ENCODE assay signal across 10 mouse cellular contexts in genomic region chr8:124678246-124678645, GRCm38 (mm10). TPM values are rescaled to one million over a fixed set of nuclear protein-coding genes. Genes with fewer than 3 reads are reported as not detected.
DNase-seq lines count a peak whose midpoint lies in the region; TF ChIP-seq lines count a peak whose summit lies in the region.
"Had no signal": no experiment of that assay in that cellular context is flagged by ENCODE, and none has a peak within 500 bp of the region (broad histone marks: within the 10 kb centered on the region; RNA-seq: fewer than 3 reads in every experiment).

No protein-coding gene starts in this region.

- no peak overlapping the region for H3K4me3 ChIP-seq in gastrocnemius, adult 2 months
- H3K4me3 ChIP-seq: embryonic facial prominence, embryonic 10.5 days; embryonic facial prominence, embryonic 12.5 days; forebrain, embryonic 13.5 days; forebrain, embryonic 15.5 days had no signal

- intact Hi-C loops in gastrocnemius, adult 2 months (cut with DNase I), result loop anchor here (10.0 kb wide), 1 partner anchor 283 kb away; no protein-coding TSS in a partner anchor

- DNase-seq in cerebellum, adult 11-12 months, result peak; percentile 39
- DNase-seq in cerebellum, adult 11 months, result no peak
- peak; percentile 43 for DNase-seq in cerebellum, adult 9-10 months
- no peak for DNase-seq in cerebellum, postnatal 14 days
- DNase-seq in gastrocnemius, adult 2 months, result peak; percentile 14
- DNase-seq in gastrocnemius, postnatal 25 days, result no peak

- H3K27ac ChIP-seq in gastrocnemius, adult 2 months, result no peak overlapping the region
- H3K27ac ChIP-seq: embryonic facial prominence, embryonic 10.5 days; embryonic facial prominence, embryonic 12.5 days; forebrain, embryonic 13.5 days; forebrain, embryonic 15.5 days had no signal

- TF ChIP-seq CTCF in gastrocnemius, adult 2 months (IDR thresholded peaks at IDR 0.05), result no peak

RNA-seq across cellular contexts. Expression of gene 2310022B05Rik, which starts 15.1 kb away (rescaled TPM):
- 10 to 100 TPM; 10.4 to 17.3 TPM for total RNA-seq in gastrocnemius, adult 2 months (2021)
- total RNA-seq in gastrocnemius, postnatal 25 days (2021), result 10 to 100 TPM; 13.7 to 14.0 TPM

RNA-seq across cellular contexts. Expression of gene Ttc13, which starts 43.5 kb away (rescaled TPM):
- 10 to 100 TPM; 19.3 to 20.8 TPM for total RNA-seq in gastrocnemius, adult 2 months (2021)
- total RNA-seq in gastrocnemius, postnatal 25 days (2021), result 10 to 100 TPM; 18.6 to 20.8 TPM

RNA-seq across cellular contexts. Expression of gene Arv1, which starts 43.7 kb away (rescaled TPM):
- 1 to 10 TPM; 2.9 to 3.5 TPM for total RNA-seq in gastrocnemius, adult 2 months (2021)
- 1 to 10 TPM; 3.2 to 3.7 TPM for total RNA-seq in gastrocnemius, postnatal 25 days (2021)

Comparison
In these comparisons a context has a peak if more than half of its experiments do, and no peak if none do; other contexts are left out.
1. DNase-seq: peak in cerebellum, adult 11-12 months (single experiment), cerebellum, adult 9-10 months (single experiment) and gastrocnemius, adult 2 months (single experiment); none in cerebellum, adult 11 months (single experiment), cerebellum, postnatal 14 days (0 of 2) and gastrocnemius, postnatal 25 days (single experiment).